Mouse (Mus musculus): ENCODE data around the gene Flrt2. TPM values are rescaled to one million over a fixed set of nuclear protein-coding genes. Genes with fewer than 3 reads are reported as not detected.

Gene Flrt2
- polyA plus RNA-seq, 1 experiment from 2014 or later, result 54.7 TPM

- ATAC-seq (replicated peaks; ENCODE audit: insufficient number of reproducible peaks, low FRiP score, low TSS enrichment, low read depth), result no peak
- Histone ChIP-seq H3K36me3 (replicated peaks; ENCODE audit: control insufficient read depth, insufficient read depth, low read depth, low read length) (no peaks in the 10 kb centered on the region), H3K9ac (replicated peaks; ENCODE audit: low read length) (no peak overlapping the region), H3K27me3 (ENCODE audit: control insufficient read depth, insufficient read depth, low read length) (no peaks in the 10 kb centered on the region), H3K27ac (replicated peaks; ENCODE audit: low read depth, low read length) (no peak overlapping the region), H3K4me3 (ENCODE audit: low read depth, low read length) (no peak overlapping the region), H3K9me3 (replicated peaks; ENCODE audit: control insufficient read depth, low read length) (no peaks in the 10 kb centered on the region), H3K4me2 (ENCODE audit: low read depth, low read length) (no peak overlapping the region), H3K4me1 (ENCODE audit: control insufficient read depth, insufficient read depth, low read length) (no peaks in the 10 kb centered on the region)
- no peak for DNase-seq (ENCODE audit: low spot score)
- WGBS, result 75% methylated on average over 4 of the region's 4 CpGs
Observed at GRCm38 (mm10) chr12:95765255-95765654, 73.2 kb downstream of the Flrt2 start.

- WGBS, result 84% methylated on average over 2 of the region's 2 CpGs
- no peaks in the 10 kb centered on the region for H3K4me1 ChIP-seq (ENCODE audit: control insufficient read depth, insufficient read depth, low read length)
- ATAC-seq (replicated peaks; ENCODE audit: insufficient number of reproducible peaks, low FRiP score, low TSS enrichment, low read depth), result no peak
Observed at GRCm38 (mm10) chr12:95769041-95769440, 77.0 kb downstream of the Flrt2 start.

GRCm38 (mm10) chr12:95770251-95770650, 78.2 kb downstream of the Flrt2 start:
- no peaks in the 10 kb centered on the region for H3K27me3 ChIP-seq (ENCODE audit: control insufficient read depth, insufficient read depth, low read length)
- H3K4me1 ChIP-seq (ENCODE audit: control insufficient read depth, insufficient read depth, low read length), result no peaks in the 10 kb centered on the region
- WGBS, result 89% methylated on average over 3 of the region's 3 CpGs
- no peak overlapping the region for H3K27ac ChIP-seq (replicated peaks; ENCODE audit: low read depth, low read length)
- no peak for DNase-seq (ENCODE audit: low spot score)
- no peak overlapping the region for H3K4me2 ChIP-seq (ENCODE audit: low read depth, low read length)
- no peaks in the 10 kb centered on the region for H3K36me3 ChIP-seq (replicated peaks; ENCODE audit: control insufficient read depth, insufficient read depth, low read depth, low read length)
- H3K4me3 ChIP-seq (ENCODE audit: low read depth, low read length), result no peak overlapping the region
- no peaks in the 10 kb centered on the region for H3K9me3 ChIP-seq (replicated peaks; ENCODE audit: control insufficient read depth, low read length)
- no peak for ATAC-seq (replicated peaks; ENCODE audit: insufficient number of reproducible peaks, low FRiP score, low TSS enrichment, low read depth)
- no peak overlapping the region for H3K9ac ChIP-seq (replicated peaks; ENCODE audit: low read length)

More at GRCm38 (mm10) chr12:95769041-95769440, 77.0 kb downstream of the Flrt2 start:
- DNase-seq (ENCODE audit: low spot score), result no peak
- no peak overlapping the region for H3K4me3 ChIP-seq (ENCODE audit: low read depth, low read length)
- no peak overlapping the region for H3K27ac ChIP-seq (replicated peaks; ENCODE audit: low read depth, low read length)
- no peak overlapping the region for H3K4me2 ChIP-seq (ENCODE audit: low read depth, low read length)
- H3K9ac ChIP-seq (replicated peaks; ENCODE audit: low read length), result no peak overlapping the region
- no peaks in the 10 kb centered on the region for H3K36me3 ChIP-seq (replicated peaks; ENCODE audit: control insufficient read depth, insufficient read depth, low read depth, low read length)
- H3K27me3 ChIP-seq (ENCODE audit: control insufficient read depth, insufficient read depth, low read length), result no peaks in the 10 kb centered on the region
- H3K9me3 ChIP-seq (replicated peaks; ENCODE audit: control insufficient read depth, low read length), result no peaks in the 10 kb centered on the region

- Histone ChIP-seq H3K36me3 (replicated peaks; ENCODE audit: control insufficient read depth, insufficient read depth, low read depth, low read length) (no peaks in the 10 kb centered on the region), H3K9me3 (replicated peaks; ENCODE audit: control insufficient read depth, low read length) (no peaks in the 10 kb centered on the region), H3K4me2 (ENCODE audit: low read depth, low read length) (no peak overlapping the region), H3K9ac (replicated peaks; ENCODE audit: low read length) (no peak overlapping the region), H3K27ac (replicated peaks; ENCODE audit: low read depth, low read length) (no peak overlapping the region), H3K4me3 (ENCODE audit: low read depth, low read length) (no peak overlapping the region), H3K4me1 (ENCODE audit: control insufficient read depth, insufficient read depth, low read length) (no peaks in the 10 kb centered on the region), H3K27me3 (ENCODE audit: control insufficient read depth, insufficient read depth, low read length) (no peaks in the 10 kb centered on the region)
- WGBS, result 76% methylated on average over 1 of the region's 1 CpGs
- DNase-seq (ENCODE audit: low spot score), result no peak
- ATAC-seq (replicated peaks; ENCODE audit: insufficient number of reproducible peaks, low FRiP score, low TSS enrichment, low read depth), result no peak
Observed at GRCm38 (mm10) chr12:95790146-95790545, 98.1 kb downstream of the Flrt2 start.

GRCm38 (mm10) chr12:95816660-95817059, 124.6 kb downstream of the Flrt2 start:
- Histone ChIP-seq H3K27ac (replicated peaks; ENCODE audit: low read depth, low read length) (no peak overlapping the region), H3K9ac (replicated peaks; ENCODE audit: low read length) (no peak overlapping the region), H3K27me3 (ENCODE audit: control insufficient read depth, insufficient read depth, low read length) (no peaks in the 10 kb centered on the region), H3K9me3 (replicated peaks; ENCODE audit: control insufficient read depth, low read length) (no peaks in the 10 kb centered on the region), H3K4me1 (ENCODE audit: control insufficient read depth, insufficient read depth, low read length) (no peaks in the 10 kb centered on the region), H3K4me3 (ENCODE audit: low read depth, low read length) (no peak overlapping the region), H3K4me2 (ENCODE audit: low read depth, low read length) (no peak overlapping the region), H3K36me3 (replicated peaks; ENCODE audit: control insufficient read depth, insufficient read depth, low read depth, low read length) (no peaks in the 10 kb centered on the region)
- no peak for ATAC-seq (replicated peaks; ENCODE audit: insufficient number of reproducible peaks, low FRiP score, low TSS enrichment, low read depth)
- no peak for DNase-seq (ENCODE audit: low spot score)

Measured in embryonic facial prominence, embryonic 11.5 days (tissue).